Mouse (Mus musculus) embryo, embryonic 11.5 days (tissue): ENCODE results near the gene Gtf2f2.
A peak's percentile ranks its signal among the peaks of the same experiment; 100 is the strongest.
"Not testable (repeated sequence)": the region's sequence is repeated elsewhere in the genome, so short reads cannot be mapped to it uniquely, and the experiment has no call there.

Source experiments
- DNase-seq: peaks from one replicate; pipeline ENCODE4 v3.0.0-alpha.2; 2012; ENCODE audit warnings: low read depth, low spot score

Gtf2f2 gene

GRCm38 (mm10) chr14:75923314-75924052 is 87.2 kb downstream of the Gtf2f2 start:
- no peak for DNase-seq

GRCm38 (mm10) chr14:75912665-75913064 is 98.0 kb downstream of the Gtf2f2 start:
- DNase-seq = no peak

- no peak for DNase-seq
Observed at GRCm38 (mm10) chr14:75911968-75912367, 98.7 kb downstream of the Gtf2f2 start.

- DNase-seq = no peak
Observed at GRCm38 (mm10) chr14:75906931-75907330, 103.7 kb downstream of the Gtf2f2 start.

GRCm38 (mm10) chr14:75904972-75905371 is 105.7 kb downstream of the Gtf2f2 start:
- DNase-seq = no peak

GRCm38 (mm10) chr14:75903131-75903530 is 107.5 kb downstream of the Gtf2f2 start:
- DNase-seq = no peak

- DNase-seq = no peak
Observed at GRCm38 (mm10) chr14:75902013-75902412, 108.7 kb downstream of the Gtf2f2 start.

- no peak for DNase-seq
Observed at GRCm38 (mm10) chr14:75900793-75901499, 109.7 kb downstream of the Gtf2f2 start.

- peak; percentile 70 for DNase-seq
Observed at GRCm38 (mm10) chr14:75899566-75899965, 111.1 kb downstream of the Gtf2f2 start.

GRCm38 (mm10) chr14:75892118-75892517 is 118.5 kb downstream of the Gtf2f2 start:
- DNase-seq = no peak

- DNase-seq = no peak
Observed at GRCm38 (mm10) chr14:75883873-75884272, 126.8 kb downstream of the Gtf2f2 start.

- DNase-seq = no peak
Observed at GRCm38 (mm10) chr14:75883330-75883729, 127.3 kb downstream of the Gtf2f2 start.

GRCm38 (mm10) chr14:75881856-75882255 is 128.8 kb downstream of the Gtf2f2 start:
- no peak for DNase-seq

- DNase-seq = no peak
Observed at GRCm38 (mm10) chr14:75878980-75879379, 131.7 kb downstream of the Gtf2f2 start.

GRCm38 (mm10) chr14:75877297-75877696 is 133.4 kb downstream of the Gtf2f2 start:
- no peak for DNase-seq

- peak; percentile 84 for DNase-seq
Observed at GRCm38 (mm10) chr14:75876320-75877043, 134.2 kb downstream of the Gtf2f2 start.

- no peak for DNase-seq
Observed at GRCm38 (mm10) chr14:75873612-75874011, 137.1 kb downstream of the Gtf2f2 start.

GRCm38 (mm10) chr14:75871750-75872149 is 138.9 kb downstream of the Gtf2f2 start:
- no peak for DNase-seq

- DNase-seq = no peak
Observed at GRCm38 (mm10) chr14:75871111-75871510, 139.6 kb downstream of the Gtf2f2 start.

- DNase-seq = no peak
Observed at GRCm38 (mm10) chr14:75870631-75871030, 140.0 kb downstream of the Gtf2f2 start.

GRCm38 (mm10) chr14:75869769-75870363 is 140.8 kb downstream of the Gtf2f2 start:
- no peak for DNase-seq

GRCm38 (mm10) chr14:75868028-75868427 is 142.6 kb downstream of the Gtf2f2 start:
- not testable (repeated sequence) for DNase-seq
